Mouse (Mus musculus) lung, embryonic 16.5 days (tissue): ENCODE data around the gene Olfr646. TPM values are rescaled to one million over a fixed set of nuclear protein-coding genes. Genes with fewer than 3 reads are reported as not detected.

Source experiments
- ATAC-seq: fragments of 200-750 bp; cut with Nextera tagmentation; 2 replicates; pipeline ENCODE4 v1.8.0; 2017; ENCODE audit warnings: low read depth, mild to moderate bottlenecking, moderate library complexity
- H3K27ac ChIP-seq: fragments of 300-500 bp; sonication (generic); 2 replicates; pipeline ENCODE4 v1.5.1; 2014; ENCODE audit warnings: mild to moderate bottlenecking, control low read depth, low read length
- H3K27me3 ChIP-seq: fragments of 300-500 bp; sonication (generic); 2 replicates; pipeline ENCODE4 v1.6.1; 2014; ENCODE audit warnings: low read depth, low read length, mixed read lengths; ENCODE audit not compliant: control insufficient read depth, insufficient read depth
- H3K36me3 ChIP-seq: fragments of 300-500 bp; sonication (generic); 2 replicates; pipeline ENCODE4 v1.6.1; 2014; ENCODE audit warnings: low read length; ENCODE audit not compliant: control insufficient read depth, insufficient read depth
- H3K4me1 ChIP-seq: fragments of 300-500 bp; sonication (generic); replicated peaks from 2 replicates; pipeline ENCODE4 v1.6.1; 2014; ENCODE audit warnings: low read length, mixed read lengths; ENCODE audit not compliant: control insufficient read depth, insufficient read depth
- H3K4me2 ChIP-seq: fragments of 300-500 bp; sonication (generic); 2 replicates; pipeline ENCODE4 v1.6.1; 2014; ENCODE audit warnings: low read depth, low read length, control low read depth
- H3K4me3 ChIP-seq: fragments of 300-500 bp; sonication (generic); 2 replicates; pipeline ENCODE4 v1.5.1; 2014; ENCODE audit warnings: mild to moderate bottlenecking, low read length, control low read depth
- H3K9ac ChIP-seq: fragments of 300-500 bp; sonication (generic); 2 replicates; pipeline ENCODE4 v1.6.1; 2014; ENCODE audit warnings: low read length, control low read depth
- H3K9me3 ChIP-seq: fragments of 300-500 bp; sonication (generic); 2 replicates; pipeline ENCODE4 v1.6.1; 2016; ENCODE audit warnings: low read length; ENCODE audit not compliant: control insufficient read depth
- WGBS: fragments of 180-500 bp; shearing (Covaris S2); extraction: QIAGEN DNeasy Blood & Tissue Kit; methylation state at CpG from one replicate; pipeline ENCODE4 v1.1.7; 2014; 5-methylcytosine and 5-hydroxymethylcytosine counted together
- polyA plus RNA-seq: library from polyadenylated mRNA; unstranded; fragments of >200 nt; fragmentation: Nextera tagmentation; extraction: Ambion mirVana; gene quantifications from 2 replicates; pipeline ENCODE4 v1.2.1, GENCODE M21; 2015

The Olfr646 gene
- polyA plus RNA-seq, 1 experiment from 2014 or later, result not detected

DNA sequence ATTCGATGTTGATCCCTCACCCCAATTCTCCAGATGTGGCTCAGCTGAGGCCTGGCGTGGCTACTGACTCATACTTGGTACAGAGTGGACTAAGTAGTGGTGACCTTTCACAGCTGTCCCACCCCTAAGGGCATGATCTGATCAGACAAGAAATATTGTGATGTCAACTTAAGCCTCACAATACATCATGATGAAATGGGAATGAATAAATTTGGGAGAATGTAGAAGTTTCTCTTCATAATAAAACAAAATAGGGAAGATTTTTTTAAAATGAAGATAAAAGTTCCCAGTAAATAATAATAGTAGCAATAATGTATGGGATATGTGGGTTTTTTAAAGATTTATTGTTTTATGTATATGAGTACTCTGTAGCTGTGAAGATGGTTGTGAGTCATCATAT is 45.8 kb downstream of the Olfr646 start, which contains the start of gene Ubqlnl:
Ubqlnl (minus strand) TSS at position 101 of the 400 bp plus-strand sequence.
- no peak within 1 kb of the TSS for H3K9ac ChIP-seq
- H3K27me3 ChIP-seq, result no peaks in the 10 kb centered on the region
- no peak within 1 kb of the TSS for H3K4me3 ChIP-seq
- no peaks in the 10 kb centered on the region for H3K9me3 ChIP-seq
- no peaks in the 10 kb centered on the region for H3K36me3 ChIP-seq
- H3K27ac ChIP-seq, result no peak within 1 kb of the TSS
- H3K4me1 ChIP-seq, result no peaks in the 10 kb centered on the region
- H3K4me2 ChIP-seq, result no peak within 1 kb of the TSS
- WGBS, result 89% methylated on average over 2 of the region's 2 CpGs
- ATAC-seq, result no peak

Other genes with a start within 250 kb of the Olfr646 start
- gene Olfr66, start 218.6 kb upstream of the Olfr646 start, polyA plus RNA-seq, result not detected in 2 replicates
- not detected in 2 replicates for gene Olfr64, start 210.4 kb upstream of the Olfr646 start, polyA plus RNA-seq
- gene Olfr65, start 201.4 kb upstream of the Olfr646 start, polyA plus RNA-seq, result not detected in 2 replicates
- gene Olfr631, start 176.0 kb upstream of the Olfr646 start, polyA plus RNA-seq, result not detected in 2 replicates
- not detected in 2 replicates for gene Olfr632, start 170.5 kb upstream of the Olfr646 start, polyA plus RNA-seq
- not detected in 2 replicates for gene Olfr633, start 160.4 kb upstream of the Olfr646 start, polyA plus RNA-seq
- gene Olfr635, start 133.7 kb upstream of the Olfr646 start, polyA plus RNA-seq, result not detected in 2 replicates
- gene Olfr638, start 106.1 kb upstream of the Olfr646 start, polyA plus RNA-seq, result not detected in 2 replicates
- gene Olfr639, start 87.6 kb upstream of the Olfr646 start, polyA plus RNA-seq, result not detected in 2 replicates
- not detected in 2 replicates for gene Olfr640, start 79.3 kb upstream of the Olfr646 start, polyA plus RNA-seq
- not detected in 2 replicates for gene Olfr641, start 69.4 kb upstream of the Olfr646 start, polyA plus RNA-seq
- not detected in 2 replicates for gene Olfr642, start 52.2 kb upstream of the Olfr646 start, polyA plus RNA-seq
- not detected in 2 replicates for gene 4930516K23Rik, start 43.4 kb upstream of the Olfr646 start, polyA plus RNA-seq
- gene Olfr644, start 33.0 kb upstream of the Olfr646 start, polyA plus RNA-seq, result not detected in 2 replicates
- not detected in 2 replicates for gene Olfr645, start 19.4 kb upstream of the Olfr646 start, polyA plus RNA-seq
- not detected in 2 replicates for gene Ubqln5, start 25.0 kb downstream of the Olfr646 start, polyA plus RNA-seq
- not detected in 2 replicates for gene Olfr643, start 32.5 kb downstream of the Olfr646 start, polyA plus RNA-seq
- not detected in 2 replicates for gene Ubqln3, start 38.4 kb downstream of the Olfr646 start, polyA plus RNA-seq
- not detected in 2 replicates for gene Ubqlnl, start 45.7 kb downstream of the Olfr646 start, polyA plus RNA-seq
- gene Olfm5, start 60.0 kb downstream of the Olfr646 start, polyA plus RNA-seq, result 0.20 TPM in 1 of 2 replicates, not detected in the other
- gene Olfr648, start 78.5 kb downstream of the Olfr646 start, polyA plus RNA-seq, result 0.16 and 0.21 TPM in 2 replicates
- gene Olfr649, start 91.1 kb downstream of the Olfr646 start, polyA plus RNA-seq, result not detected in 2 replicates
- 0.74 and 1.4 TPM in 2 replicates for gene Trim6, start 113.9 kb downstream of the Olfr646 start, polyA plus RNA-seq
- gene Trim34a, start 139.6 kb downstream of the Olfr646 start, polyA plus RNA-seq, result 2.6 and 3.8 TPM in 2 replicates
- 0.39 and 0.74 TPM in 2 replicates for gene Trim5, start 183.2 kb downstream of the Olfr646 start, polyA plus RNA-seq
- gene Trim12a, start 210.6 kb downstream of the Olfr646 start, polyA plus RNA-seq, result 4.3 and 6.8 TPM in 2 replicates
- gene Trim34b, start 224.6 kb downstream of the Olfr646 start, polyA plus RNA-seq, result 0.15 TPM in 1 of 2 replicates, not detected in the other
- 1.6 and 2.6 TPM in 2 replicates for gene Trim12c, start 248.5 kb downstream of the Olfr646 start, polyA plus RNA-seq